Mouse (Mus musculus) kidney, adult 2 months (tissue): Measurements from ENCODE around the gene A1bg.

Source experiments
- CTCF ChIP-seq: fragments of 200-500 bp; conservative IDR thresholded peaks from 2 replicates; pipeline ENCODE4 v1.5.1; 2011; ENCODE audit warnings: low read depth, mild to moderate bottlenecking, control low read depth, low read length, moderate library complexity, mixed read lengths; ENCODE audit not compliant: insufficient read depth, insufficient read length
- POLR2A ChIP-seq: fragments of 200-500 bp; IDR thresholded peaks from one replicate; pipeline ENCODE4 v1.6.1; 2011; ENCODE audit warnings: low read depth, low read length, control low read depth

GRCm38 (mm10) chr15:60903763-60904697 is 18.8 kb downstream of the A1bg start:
- TF ChIP-seq POLR2A (no peak), CTCF (no peak)
